Mouse (Mus musculus) layer of hippocampus, adult 9-10 months (tissue): ENCODE data around the gene Sowahc.

Experiments used
- DNase-seq: peaks from one replicate; pipeline ENCODE4 v3.0.0; 2022; ENCODE audit warnings: low spot score

Sowahc gene

DNA sequence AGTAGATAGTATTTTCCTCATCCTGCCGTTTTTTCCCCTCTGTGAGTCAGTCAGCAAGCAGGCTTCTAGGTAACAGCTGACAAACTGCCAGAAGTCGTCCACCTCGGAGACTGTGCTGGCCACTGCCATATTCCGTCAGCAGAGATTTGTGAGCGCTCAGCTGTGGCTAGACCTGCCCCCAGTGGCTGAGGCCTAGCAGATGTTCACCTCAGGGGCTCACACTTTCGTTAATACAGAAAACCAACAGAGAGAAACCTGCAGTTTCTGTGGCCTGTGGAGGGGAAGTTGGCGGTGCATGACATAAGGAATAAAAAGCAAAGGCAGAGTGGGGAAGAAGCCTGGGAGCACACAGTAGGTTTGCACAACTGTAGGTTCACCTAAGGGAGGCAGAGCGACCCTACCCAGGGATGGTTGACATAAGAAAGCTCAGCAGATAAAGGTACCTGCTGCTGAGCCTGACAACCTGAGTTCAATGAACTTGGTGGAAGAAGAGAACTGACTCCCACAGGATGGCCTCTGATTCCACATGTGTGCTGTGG lies 31.9 kb downstream of the Sowahc start:
- no peak for DNase-seq

DNA sequence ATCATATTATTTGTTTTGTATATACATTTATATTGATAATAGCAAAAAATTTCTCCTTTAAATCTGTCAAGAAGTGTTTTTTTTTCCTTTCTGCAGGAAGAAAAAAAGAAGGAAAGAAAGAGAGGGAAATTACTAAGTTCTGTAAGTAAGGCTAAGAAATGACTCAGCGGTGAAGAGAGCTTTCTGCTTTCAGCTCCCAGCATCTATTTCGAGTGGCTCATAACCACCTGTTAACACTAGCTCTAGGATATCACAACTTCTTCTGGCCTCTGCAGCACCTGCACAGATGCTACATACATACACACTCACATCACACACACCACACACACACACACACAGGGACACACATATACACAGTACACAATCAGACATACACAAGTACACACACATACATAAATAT lies 34.8 kb downstream of the Sowahc start:
- no peak for DNase-seq

DNA sequence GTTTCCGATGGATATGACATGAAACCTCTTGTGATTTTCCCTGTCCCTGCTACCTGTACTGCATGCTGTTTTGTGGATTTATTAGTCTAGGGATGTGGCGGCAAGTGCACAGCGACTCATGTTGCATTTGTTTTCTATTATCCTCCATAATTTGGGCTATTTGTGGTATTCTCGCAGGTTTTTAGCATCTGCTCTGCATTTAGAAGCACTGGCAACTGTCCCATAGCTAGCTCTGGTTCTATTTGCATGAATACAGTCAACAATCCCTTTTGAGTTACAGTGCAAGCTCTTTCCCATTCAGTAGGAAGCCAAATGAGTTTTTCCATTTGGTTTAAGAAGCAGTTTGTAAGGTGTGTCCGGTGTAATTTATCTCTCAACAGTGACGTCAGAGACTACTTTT lies 37.8 kb downstream of the Sowahc start:
- DNase-seq = no peak

DNA sequence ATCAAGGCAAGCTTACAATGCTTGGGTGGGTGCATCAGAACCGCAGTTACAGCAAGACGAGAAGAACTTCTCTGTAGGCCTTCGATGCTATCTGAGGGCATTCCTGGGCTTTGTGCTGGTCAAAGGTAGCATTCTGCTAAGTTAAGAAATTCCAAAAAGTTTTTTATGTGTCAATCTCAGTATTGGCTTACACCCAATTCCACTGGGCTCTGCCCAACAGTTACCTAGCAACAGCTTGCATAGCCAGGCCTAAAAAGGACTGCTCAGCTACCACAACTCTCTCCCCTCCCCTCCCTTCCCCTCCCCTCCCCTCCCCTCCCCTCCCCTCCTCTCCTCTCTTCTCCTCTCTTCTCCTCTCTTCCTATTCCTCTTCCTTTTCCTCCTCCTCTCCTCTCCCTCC lies 39.9 kb downstream of the Sowahc start:
- DNase-seq = no peak

DNA sequence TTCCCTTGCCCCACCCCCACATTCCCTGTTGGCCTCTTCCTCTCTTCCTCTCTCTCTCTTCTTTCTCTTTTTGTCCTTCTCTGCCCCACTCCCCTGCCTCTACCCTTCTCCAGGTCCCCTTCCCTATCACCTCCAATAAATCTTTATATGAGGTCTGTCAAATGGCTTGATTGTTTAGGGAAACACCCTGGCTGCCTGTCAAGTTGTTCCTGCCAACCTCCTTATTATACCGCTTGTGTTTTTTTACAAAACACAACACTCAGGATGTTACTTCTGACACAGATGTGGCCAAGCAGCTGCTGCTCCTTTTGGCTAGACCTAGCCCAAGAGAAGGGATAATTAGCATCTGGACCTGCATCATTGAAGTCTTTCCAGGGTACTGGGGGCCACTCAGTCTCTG lies 40.3 kb downstream of the Sowahc start:
- no peak for DNase-seq

DNA sequence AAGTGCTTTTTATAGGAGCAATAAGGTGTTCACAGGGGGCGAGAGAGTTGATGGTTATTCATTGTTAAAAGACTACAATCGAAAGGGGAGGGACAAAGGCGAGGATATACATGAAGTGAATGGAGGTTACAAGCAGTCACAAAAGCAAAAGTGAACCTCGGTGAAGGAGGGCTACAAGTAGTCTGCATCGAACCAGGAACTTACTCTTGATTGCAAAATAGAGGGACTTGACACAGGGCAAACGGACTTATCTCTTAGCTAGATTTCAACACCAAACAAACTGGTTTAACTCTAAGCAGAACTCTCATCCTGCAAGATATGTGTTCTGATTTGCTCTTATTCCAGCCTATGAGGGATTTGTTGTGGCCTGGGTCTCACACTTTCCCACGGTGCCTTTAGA lies 41.2 kb downstream of the Sowahc start:
- DNase-seq = no peak

DNA sequence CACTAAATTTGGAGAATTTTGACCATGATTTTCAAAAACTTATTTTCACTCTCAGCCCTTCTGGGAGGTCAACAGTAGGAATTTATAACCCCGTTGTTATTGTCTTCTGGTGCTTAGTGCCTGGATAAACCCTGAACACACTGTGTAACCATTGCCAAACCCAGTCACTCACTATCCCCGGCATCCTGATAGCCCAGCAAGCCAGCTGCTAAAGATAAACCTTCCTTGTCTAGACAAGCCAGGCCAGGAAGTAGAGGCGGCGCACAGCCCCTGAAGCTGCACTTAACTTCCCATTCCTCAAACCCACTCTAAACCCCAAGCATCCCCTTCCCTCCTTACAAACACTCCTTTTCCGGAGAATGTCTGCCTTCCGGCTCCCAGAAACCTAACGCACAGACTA lies 43.3 kb downstream of the Sowahc start:
- no peak for DNase-seq

DNA sequence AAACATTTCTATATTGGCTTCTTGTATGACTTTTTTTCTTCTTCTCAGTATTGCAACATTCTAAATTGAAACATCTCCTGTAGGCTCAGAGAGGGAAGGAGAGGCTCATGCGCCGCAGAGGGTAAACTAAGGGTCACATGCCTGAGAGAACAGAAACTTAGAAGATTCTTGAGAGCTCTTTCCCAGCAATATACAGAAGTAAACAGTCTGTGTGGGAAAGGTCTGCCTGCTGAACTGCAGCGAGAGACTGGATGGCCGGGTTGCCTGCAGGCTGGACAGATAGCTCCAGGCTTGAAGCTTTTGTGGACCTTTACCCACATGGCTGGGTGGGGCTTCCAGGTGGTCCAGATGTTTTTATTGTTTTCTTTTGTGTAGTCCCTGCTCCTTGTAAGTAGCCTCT lies 43.9 kb downstream of the Sowahc start:
- DNase-seq = no peak

DNA sequence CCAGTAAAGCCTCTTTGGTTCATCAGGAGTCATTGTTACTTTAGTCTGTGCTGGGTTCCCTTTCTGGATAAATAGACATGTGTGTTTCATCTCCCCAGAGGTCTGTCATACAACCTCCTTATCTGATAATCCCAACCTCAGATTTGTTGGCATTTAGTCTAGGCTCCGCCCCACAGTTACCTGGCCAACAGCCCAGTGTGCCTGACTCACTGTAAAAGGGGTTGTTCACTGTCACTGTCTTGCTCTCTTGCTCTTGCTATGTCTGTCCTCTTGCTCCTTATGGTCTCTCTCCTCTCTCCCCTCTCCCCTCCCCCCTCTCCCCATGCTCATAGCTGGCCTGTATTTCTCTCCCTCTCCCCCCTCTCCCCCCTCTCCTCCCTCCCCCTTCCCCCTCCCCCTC lies 44.3 kb downstream of the Sowahc start:
- no peak for DNase-seq

DNA sequence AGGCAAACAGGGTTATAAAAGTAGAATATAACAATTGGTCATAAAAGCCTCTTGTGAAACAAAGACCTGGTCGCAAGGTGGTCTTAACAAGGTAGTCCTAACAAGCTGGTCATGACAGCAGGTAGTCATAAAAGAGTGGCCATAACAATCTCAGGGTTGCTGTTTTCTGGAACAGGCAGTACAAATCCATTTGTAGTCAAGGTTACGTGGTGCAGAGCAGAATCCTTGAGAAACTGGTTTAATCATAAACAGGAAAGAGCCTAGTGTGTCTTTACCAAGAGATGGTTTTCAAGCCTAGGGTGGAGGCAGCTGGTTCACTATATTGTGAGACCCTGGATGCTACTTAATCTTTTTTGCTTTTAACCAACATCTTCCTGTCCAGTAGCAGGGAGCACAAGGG lies 45.5 kb downstream of the Sowahc start:
- no peak for DNase-seq

DNA sequence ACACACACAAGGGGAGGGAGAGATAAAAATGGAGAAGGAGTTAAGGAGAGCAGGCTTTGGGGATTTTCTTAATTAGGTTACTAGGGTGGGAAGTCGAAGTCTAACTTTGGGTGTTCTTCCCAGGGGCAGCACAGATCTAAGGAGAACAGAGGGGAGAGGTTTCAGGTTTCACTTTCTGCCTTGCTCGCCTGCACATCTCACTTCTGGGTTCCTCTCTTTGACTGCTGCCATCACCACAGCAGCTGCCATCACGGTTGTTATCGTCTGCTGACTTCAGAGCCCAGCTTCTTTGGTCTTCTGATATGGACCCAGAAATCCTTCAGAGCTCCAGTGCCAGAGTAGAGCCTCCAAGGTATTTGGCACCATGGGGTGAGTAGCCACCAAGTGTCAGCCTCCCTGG lies 46.4 kb downstream of the Sowahc start:
- no peak for DNase-seq

DNA sequence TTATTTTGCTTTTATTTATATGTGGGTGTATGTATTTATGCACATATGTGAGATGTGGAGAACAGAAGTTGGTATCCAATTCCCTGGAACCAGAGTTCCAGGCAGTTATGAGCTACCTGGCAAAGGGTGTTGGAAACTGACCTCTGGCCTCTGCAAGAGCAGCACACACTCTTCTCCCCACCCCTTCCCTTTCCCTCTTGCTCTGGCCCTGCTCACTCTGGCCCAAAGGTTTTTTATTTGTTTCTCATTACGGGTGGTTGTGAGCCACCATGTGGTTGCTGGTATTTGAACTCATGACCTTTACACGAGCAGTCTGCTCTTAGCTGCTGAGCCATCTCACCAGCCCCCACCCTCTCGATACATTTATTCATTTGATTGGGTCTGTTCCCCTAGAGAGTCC lies 47.0 kb downstream of the Sowahc start:
- DNase-seq = no peak

DNA sequence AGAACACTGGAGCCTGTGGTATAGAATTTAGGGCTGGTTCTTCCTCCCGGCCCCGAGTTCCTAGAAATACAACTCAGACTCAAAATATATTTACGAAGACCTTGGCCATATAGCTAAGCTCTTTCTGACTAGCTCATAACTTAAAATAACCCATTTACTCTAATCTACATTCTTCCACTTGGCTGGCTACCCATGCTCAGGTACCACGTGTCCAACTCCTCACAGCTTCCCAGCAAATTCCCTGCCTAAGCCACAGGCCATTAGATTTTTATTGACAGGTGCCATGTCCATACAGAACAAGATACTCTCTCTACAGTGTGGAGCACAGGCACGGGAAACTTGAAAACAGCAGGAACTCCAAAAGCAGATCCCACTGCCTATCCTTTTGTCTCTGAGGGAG lies 54.0 kb downstream of the Sowahc start:
- no peak for DNase-seq
